Mouse (Mus musculus) cerebellum, adult 2 months (tissue): ENCODE measurements around the gene Bpi. TPM values are rescaled to one million over a fixed set of nuclear protein-coding genes. Genes with fewer than 3 reads are reported as not detected.

Experiments
- DNase-seq, 2 experiments: peaks; one replicate each; pipeline ENCODE4 v3.0.0; 2021
- H3K27ac ChIP-seq: fragments of 200-500 bp; 2 replicates; pipeline ENCODE4 v1.5.1; 2012; ENCODE audit warnings: low read length, control low read depth, inconsistent platforms; ENCODE audit not compliant: insufficient read depth
- H3K27me3 ChIP-seq: fragments of 200-500 bp; 2 replicates; pipeline ENCODE4 v1.6.1; 2012; ENCODE audit warnings: inconsistent platforms, mild to moderate bottlenecking, low read length, moderate library complexity; ENCODE audit not compliant: control insufficient read depth, insufficient read depth
- H3K4me1 ChIP-seq: fragments of 200-500 bp; 2 replicates; pipeline ENCODE4 v1.6.1; 2011; ENCODE audit warnings: low read length; ENCODE audit not compliant: control insufficient read depth, insufficient read depth
- H3K4me3 ChIP-seq: fragments of 200-500 bp; replicated peaks from 2 replicates; pipeline ENCODE3; 2011; ENCODE audit warnings: mild to moderate bottlenecking, low read depth, low read length, control low read depth; ENCODE audit not compliant: insufficient read depth
- CTCF ChIP-seq: fragments of 200-500 bp; IDR thresholded peaks from 2 replicates; pipeline ENCODE4 v1.5.1; 2011; ENCODE audit warnings: low read depth, mild to moderate bottlenecking, control low read depth, low read length, moderate library complexity, borderline replicate concordance; ENCODE audit not compliant: insufficient read depth
- POLR2A ChIP-seq: fragments of 200-500 bp; IDR thresholded peaks from 2 replicates; pipeline ENCODE4 v1.6.1; 2011; ENCODE audit warnings: low read length, control low read depth, borderline replicate concordance; ENCODE audit not compliant: insufficient read depth
- WGBS: fragments of 180-500 bp; shearing (Covaris S2); methylation state at CpG from one replicate; pipeline ENCODE4 v1.1.7; 2018; 5-methylcytosine and 5-hydroxymethylcytosine counted together
- polyA plus RNA-seq: library from polyadenylated mRNA; depleted of rRNA; stranded (reverse); fragments of >200 nt; gene quantifications from 2 replicates; pipeline ENCODE4 v1.2.3, GENCODE M21; 2012; rRNA removed

Gene Bpi
- polyA plus RNA-seq, 1 experiment, result not detected

- H3K27ac ChIP-seq, result no peak overlapping the region
- DNase-seq, result peak; percentile 16 to 44
- 63% methylated on average over 10 of the region's 10 CpGs for WGBS
- H3K4me1 ChIP-seq, result no peaks in the 10 kb centered on the region
- no peaks in the 10 kb centered on the region for H3K27me3 ChIP-seq
- no peak for TF ChIP-seq CTCF
- TF ChIP-seq POLR2A, result no peak
- no peak overlapping the region for H3K4me3 ChIP-seq
Measured at GRCm38 (mm10) chr2:158324531-158325190, 66.8 kb downstream of the Bpi start.

- H3K27me3 ChIP-seq, result no peaks in the 10 kb centered on the region
- no peaks in the 10 kb centered on the region for H3K4me1 ChIP-seq
- H3K4me3 ChIP-seq, result no peak overlapping the region
- TF ChIP-seq CTCF (no peak), POLR2A (no peak)
- H3K27ac ChIP-seq, result no peak overlapping the region
- DNase-seq, result no peak
- 35% methylated on average over 8 of the region's 8 CpGs for WGBS
Measured at GRCm38 (mm10) chr2:158325609-158326008, 67.7 kb downstream of the Bpi start.

Other genes with a start within 250 kb of the Bpi start
- 19.9 and 21.4 TPM in 2 replicates for gene Tti1, start 229.7 kb upstream of the Bpi start, polyA plus RNA-seq
- 22.4 and 22.7 TPM in 2 replicates for gene Rprd1b, start 229.6 kb upstream of the Bpi start, polyA plus RNA-seq
- 7.8 TPM in 2 replicates for gene Tgm2, start 111.7 kb upstream of the Bpi start, polyA plus RNA-seq
- 2.3 and 2.4 TPM in 2 replicates for gene D630003M21Rik, start 28.9 kb upstream of the Bpi start, polyA plus RNA-seq
- gene Lbp, start 48.4 kb downstream of the Bpi start, polyA plus RNA-seq, result 2.8 and 9.2 TPM in 2 replicates
- gene Snhg11, start 117.5 kb downstream of the Bpi start, polyA plus RNA-seq, result 1,048 and 1,100 TPM in 2 replicates
- 53.3 and 54.4 TPM in 2 replicates for gene Ralgapb, start 151.8 kb downstream of the Bpi start, polyA plus RNA-seq
- gene Adig, start 244.5 kb downstream of the Bpi start, polyA plus RNA-seq, result 0.43 TPM in 1 of 2 replicates, not detected in the other